Mouse (Mus musculus) neutrophil, adult 5-6 weeks (primary cell): ENCODE measurements around the gene Clec2e. TPM values are rescaled to one million over a fixed set of nuclear protein-coding genes. Genes with fewer than 3 reads are reported as not detected.
"Not testable (repeated sequence)": the region's sequence is repeated elsewhere in the genome, so short reads cannot be mapped to it uniquely, and the experiment has no call there.

ENCODE experiments used
- ATAC-seq: fragments of 151-379, 151-347 bp; 2 replicates; pipeline ENCODE4 v1.8.0; 2017; ENCODE audit warnings: mild to moderate bottlenecking, moderate TSS enrichment; ENCODE audit not compliant: insufficient number of reproducible peaks, poor library complexity, low FRiP score, severe bottlenecking; ENCODE audit errors: extremely low read depth
- total RNA-seq: library from RNA; stranded (forward); fragments of 200-1000 nt; gene quantifications from 2 replicates; pipeline ENCODE4 v1.2.3, GENCODE M21; 2017

Gene Clec2e
- 0.23 and 0.25 TPM in 2 replicates for total RNA-seq

GRCm38 (mm10) chr6:129100794-129101193 is at the start of gene Clec2e:
Gene Clec2e, minus strand, starts transcription at chr6:129100913.
- not testable (repeated sequence) for ATAC-seq

- ATAC-seq: no peak
Observed at GRCm38 (mm10) chr6:129146812-129147211, 46.1 kb upstream of the Clec2e start.

- ATAC-seq: 0 out of 2 replicates have a peak, but pooled peaks have one; percentile 26
Observed at GRCm38 (mm10) chr6:129132604-129133341, 32.1 kb upstream of the Clec2e start.

GRCm38 (mm10) chr6:129126861-129127260 is 26.1 kb upstream of the Clec2e start:
- ATAC-seq: no peak

DNA sequence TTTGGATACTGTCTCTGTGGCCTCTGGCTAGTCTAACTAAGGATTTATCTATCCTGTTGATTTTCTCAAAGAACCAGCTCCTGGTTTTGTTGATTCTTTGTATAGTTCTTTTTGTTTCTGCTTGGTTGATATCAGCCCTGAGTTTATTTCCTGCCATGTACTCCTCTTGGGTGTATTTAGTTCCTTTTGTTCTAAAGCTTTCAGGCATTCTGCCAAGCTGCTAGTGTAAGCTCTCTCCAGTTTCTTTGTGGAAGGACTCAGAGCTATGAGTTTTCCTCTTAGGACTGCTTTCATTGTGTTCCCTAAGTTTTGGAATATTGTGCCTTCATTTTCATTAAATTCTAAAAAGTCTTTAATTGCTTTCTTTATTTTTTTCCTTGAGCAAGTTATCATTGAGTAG is 23.8 kb upstream of the Clec2e start:
- not testable (repeated sequence) for ATAC-seq

- ATAC-seq: no peak
Observed at GRCm38 (mm10) chr6:129116223-129116622, 15.5 kb upstream of the Clec2e start.

GRCm38 (mm10) chr6:129114237-129114636 is 13.5 kb upstream of the Clec2e start:
- not testable (repeated sequence) for ATAC-seq

- ATAC-seq: no peak
Observed at GRCm38 (mm10) chr6:129113769-129114168, 13.1 kb upstream of the Clec2e start.

DNA sequence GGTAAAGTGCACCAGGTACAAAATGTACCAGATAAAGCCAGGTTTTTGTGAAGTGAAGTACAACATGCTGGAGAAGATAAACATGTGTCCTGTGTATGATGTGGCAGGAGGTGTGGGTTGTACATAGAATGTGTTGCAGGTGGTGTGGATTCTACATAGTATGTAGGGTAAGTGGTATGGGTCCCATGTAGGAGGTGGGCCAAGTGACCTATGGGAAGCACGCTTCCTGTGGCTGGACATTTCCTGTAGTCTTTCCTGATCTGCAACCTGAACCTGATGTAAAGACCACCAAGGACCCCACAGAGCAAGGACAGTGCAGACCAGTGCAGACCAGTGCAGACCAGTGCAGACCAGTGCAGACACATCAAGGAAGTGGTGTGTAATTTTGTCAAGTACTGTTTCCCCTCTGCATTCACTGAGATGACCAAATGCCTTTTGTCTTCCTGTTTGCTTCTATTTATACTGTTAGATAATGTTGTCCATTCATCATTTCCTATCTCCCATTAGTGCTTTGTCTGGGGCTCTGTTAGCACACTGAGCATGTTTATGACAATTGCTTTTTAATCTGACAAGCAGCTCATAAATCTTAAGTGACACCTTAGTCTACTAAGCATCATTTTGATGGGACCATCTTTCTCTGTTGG is 12.4 kb upstream of the Clec2e start:
- ATAC-seq: 0 out of 2 replicates have a peak, but pooled peaks have one; percentile 16

DNA sequence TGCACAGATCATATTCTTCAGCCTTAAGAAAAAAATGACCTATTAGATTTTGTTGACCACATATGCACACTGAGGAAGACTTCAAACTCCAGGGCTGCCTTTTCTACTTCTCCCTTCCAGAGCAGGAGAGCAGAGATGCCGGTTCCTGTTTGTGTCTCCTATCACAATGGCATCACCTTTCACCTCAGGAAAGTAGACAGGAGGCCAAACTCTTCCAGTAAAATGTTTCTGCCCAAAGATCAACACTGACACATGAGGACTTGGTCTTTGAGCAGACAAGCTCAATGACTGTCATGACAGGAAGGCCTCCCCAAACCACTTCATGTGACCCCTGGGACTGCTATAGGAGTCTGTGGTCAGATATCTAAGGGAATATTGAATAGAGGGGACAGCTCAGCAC is 11.8 kb upstream of the Clec2e start:
- no peak for ATAC-seq

DNA sequence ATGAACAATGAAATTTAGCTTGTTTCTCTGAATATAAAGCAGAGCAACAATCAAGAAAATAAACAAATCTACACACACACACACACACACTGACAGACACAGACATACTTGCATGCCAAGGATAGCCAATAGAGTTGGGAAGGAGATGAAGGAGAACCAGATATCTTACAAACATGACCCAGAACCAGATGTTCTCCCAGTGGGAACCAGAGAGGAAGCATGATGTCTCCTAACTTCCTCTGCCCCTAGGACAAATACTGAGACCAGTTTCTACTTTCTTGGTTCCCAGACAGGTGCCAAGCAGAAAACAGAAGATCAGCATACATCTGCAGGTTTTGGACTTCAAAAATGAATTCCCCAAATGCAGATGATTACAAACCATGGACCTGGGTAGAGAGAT is 7.2 kb upstream of the Clec2e start:
- no peak for ATAC-seq

GRCm38 (mm10) chr6:129102858-129103555 is 2.3 kb upstream of the Clec2e start:
- ATAC-seq: peak; percentile 53

DNA sequence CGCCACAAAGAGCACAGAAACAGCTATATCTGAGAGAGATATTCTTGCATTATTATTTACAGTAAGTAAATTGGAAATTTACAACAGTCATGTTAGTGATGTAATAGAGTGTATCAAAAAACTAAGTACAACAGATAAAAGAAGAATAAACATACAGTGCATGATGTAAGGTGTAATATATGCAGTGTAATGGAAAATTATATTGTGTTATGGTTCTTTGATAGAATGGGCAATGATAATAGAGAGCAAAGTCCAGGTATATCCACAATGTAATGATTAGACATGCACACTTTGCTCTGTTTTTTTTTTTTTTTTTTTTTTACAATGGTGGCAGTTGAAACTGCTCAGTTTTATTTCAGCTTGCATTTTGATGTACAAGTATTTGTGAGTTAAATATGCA is 891 bp upstream of the Clec2e start:
- ATAC-seq: no peak

GRCm38 (mm10) chr6:129097929-129098328 is 2.8 kb downstream of the Clec2e start:
- no peak for ATAC-seq

DNA sequence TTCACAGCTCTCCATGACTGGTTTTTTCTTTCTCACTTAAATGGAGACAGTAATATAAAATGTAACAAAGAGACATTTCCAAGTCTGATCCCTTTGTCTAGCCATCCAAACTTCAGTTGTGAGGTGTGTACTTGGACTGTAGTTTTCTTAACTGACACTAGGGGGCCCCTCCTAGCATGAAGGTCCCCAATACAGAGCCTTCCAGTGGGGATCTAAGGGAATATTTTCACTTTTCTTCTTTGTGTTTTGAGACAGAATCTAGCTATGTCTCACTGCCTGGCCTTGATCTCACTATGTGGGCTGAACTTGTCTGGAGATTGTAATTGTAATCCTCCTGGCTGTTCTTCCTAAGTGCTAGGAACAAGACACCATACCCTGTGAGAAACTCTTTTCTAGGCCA is 5.5 kb downstream of the Clec2e start:
- peak; percentile 87; the same call in 1 of the 2 replicates for ATAC-seq

GRCm38 (mm10) chr6:129088596-129088995 is 12.1 kb downstream of the Clec2e start:
- ATAC-seq: 0 out of 2 replicates have a peak, but pooled peaks have one; percentile 48

DNA sequence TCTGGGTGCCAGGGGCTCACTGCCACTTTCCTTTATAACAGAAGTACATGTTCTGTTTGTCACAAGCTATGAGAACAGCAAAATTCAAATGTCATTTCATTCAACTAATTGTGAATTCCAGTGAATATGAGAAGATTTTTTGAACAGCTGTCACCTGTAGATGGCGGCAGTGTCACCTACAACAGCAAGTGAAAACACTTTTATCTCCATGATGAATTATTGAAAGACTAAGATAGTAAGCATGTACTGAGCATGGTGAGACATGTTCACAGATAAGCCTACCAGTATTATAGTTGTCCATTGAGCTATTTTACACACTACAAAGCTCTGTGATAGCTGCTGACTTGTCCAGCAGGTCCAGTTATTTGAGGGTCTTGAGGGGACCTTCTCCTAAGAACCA is 12.6 kb downstream of the Clec2e start:
- no peak for ATAC-seq

DNA sequence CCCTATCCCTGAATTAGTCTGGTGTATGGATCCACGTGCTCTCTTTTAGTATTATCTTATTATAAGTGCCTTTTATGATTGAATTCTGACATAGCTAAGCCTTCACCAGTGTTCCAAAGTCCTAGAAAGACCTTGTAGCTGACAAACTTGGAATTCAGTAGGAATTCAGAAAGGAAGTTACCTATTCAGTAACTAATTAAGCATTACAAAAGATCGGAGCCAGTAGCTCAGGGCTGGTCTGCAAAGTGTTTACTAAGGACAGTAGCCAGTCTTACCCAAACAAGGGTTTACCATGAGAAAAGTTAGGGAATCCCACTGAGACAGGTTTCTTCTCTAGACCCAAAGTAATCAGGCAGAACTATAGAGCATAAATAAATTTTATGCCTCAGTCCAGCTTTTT is 14.7 kb downstream of the Clec2e start:
- not testable (repeated sequence) for ATAC-seq

- ATAC-seq: no peak
Observed at GRCm38 (mm10) chr6:129085098-129085497, 15.6 kb downstream of the Clec2e start.

DNA sequence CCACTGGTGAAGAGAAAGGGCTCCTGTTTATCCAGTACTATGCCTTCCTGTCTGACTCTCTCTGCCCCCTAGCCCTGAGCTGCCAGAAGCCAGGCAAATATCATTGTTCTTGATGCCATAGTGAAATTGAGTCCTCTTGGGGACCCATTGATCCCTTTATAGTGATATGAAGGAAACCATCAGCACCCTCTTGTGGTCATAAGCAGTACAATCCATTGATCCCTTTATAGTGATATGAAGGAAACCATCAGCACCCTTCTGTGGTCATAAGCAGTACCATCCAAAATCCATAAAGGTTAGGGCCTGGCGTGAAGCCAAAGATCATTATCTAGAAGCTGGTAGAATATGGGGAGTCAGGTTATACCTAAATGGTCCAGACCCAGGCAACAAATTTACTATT is 33.7 kb downstream of the Clec2e start:
- ATAC-seq: peak; percentile 94
